Mouse (Mus musculus) brain, embryonic 14.5 days (tissue): ENCODE measurements around the gene Tax1bp1.

ENCODE experiments used
- CTCF ChIP-seq: fragments of 200-500 bp; IDR thresholded peaks from 2 replicates; pipeline ENCODE4 v1.5.1; 2012; ENCODE audit warnings: inconsistent platforms, mild to moderate bottlenecking, moderate library complexity, borderline replicate concordance; ENCODE audit not compliant: insufficient read depth, insufficient read length; ENCODE audit errors: extremely low read depth
- POLR2A ChIP-seq: fragments of 200-500 bp; IDR thresholded peaks from 2 replicates; pipeline ENCODE4 v1.6.1; 2012; ENCODE audit warnings: mild to moderate bottlenecking, inconsistent platforms, borderline replicate concordance; ENCODE audit not compliant: poor library complexity, insufficient read depth, insufficient read length, severe bottlenecking; ENCODE audit errors: extremely low read depth

GRCm38 (mm10) chr6:52775956-52776355 is 62.4 kb downstream of the Tax1bp1 start:
- no peak for TF ChIP-seq CTCF
- TF ChIP-seq POLR2A = no peak
